Mouse (Mus musculus) lung, postnatal 0 days (tissue): ENCODE measurements at regions not wholly inside any gene's neighbourhood (a gene's known extent, or its start where the extent isn't known, plus 50 kb on each side); places are given as distances from the start of the nearest gene placed in this dataset.

Experiments used
- ATAC-seq: fragments of 200-750 bp; cut with Nextera tagmentation; 2 replicates; pipeline ENCODE4 v1.8.0; 2017; ENCODE audit warnings: moderate library complexity
- DNase-seq: peaks from one replicate; pipeline ENCODE4 v3.0.0-alpha.2; 2016; ENCODE audit warnings: low spot score
- H3K27ac ChIP-seq: fragments of 300-500 bp; sonication (generic); 2 replicates; pipeline ENCODE4 v1.5.1; 2014; ENCODE audit warnings: antibody characterized with exemption, mild to moderate bottlenecking, low read length, mixed read lengths
- H3K27me3 ChIP-seq: fragments of 300-500 bp; sonication (generic); replicated peaks from 2 replicates; pipeline ENCODE4 v1.6.1; 2014; ENCODE audit warnings: low read length, mixed read lengths; ENCODE audit not compliant: insufficient read depth
- H3K36me3 ChIP-seq: fragments of 300-500 bp; sonication (generic); 2 replicates; pipeline ENCODE4 v1.6.1; 2014; ENCODE audit warnings: low read length, mixed read lengths; ENCODE audit not compliant: insufficient read depth
- H3K4me1 ChIP-seq: fragments of 300-500 bp; sonication (generic); 2 replicates; pipeline ENCODE4 v1.6.1; 2014; ENCODE audit warnings: antibody characterized with exemption, low read depth, low read length, mixed read lengths; ENCODE audit not compliant: insufficient read depth
- H3K4me2 ChIP-seq: fragments of 300-500 bp; sonication (generic); replicated peaks from 2 replicates; pipeline ENCODE4 v1.6.1; 2014; ENCODE audit warnings: low read depth, mild to moderate bottlenecking, low read length, moderate library complexity, mixed read lengths
- H3K4me3 ChIP-seq: fragments of 300-500 bp; sonication (generic); 2 replicates; pipeline ENCODE4 v1.5.1; 2014; ENCODE audit warnings: low read depth, low read length
- H3K9ac ChIP-seq: fragments of 300-500 bp; sonication (generic); replicated peaks from 2 replicates; pipeline ENCODE4 v1.6.1; 2014; ENCODE audit warnings: low read depth, mild to moderate bottlenecking
- H3K9me3 ChIP-seq: fragments of 300-500 bp; sonication (generic); 2 replicates; pipeline ENCODE4 v1.6.1; 2016; ENCODE audit warnings: low read length, mixed read lengths
- CTCF ChIP-seq: IDR thresholded peaks from 2 replicates; pipeline ENCODE4 v1.5.1; 2016; ENCODE audit warnings: antibody characterized with exemption, mild to moderate bottlenecking
- EP300 ChIP-seq: IDR thresholded peaks from 2 replicates; pipeline ENCODE4 v1.6.1; 2016; ENCODE audit warnings: antibody characterized with exemption, mild to moderate bottlenecking, control low read depth
- WGBS: fragments of 180-500 bp; shearing (Covaris S2); extraction: QIAGEN DNeasy Blood & Tissue Kit; methylation state at CpG from one replicate; pipeline ENCODE4 v1.1.7; 2014; 5-methylcytosine and 5-hydroxymethylcytosine counted together

DNA sequence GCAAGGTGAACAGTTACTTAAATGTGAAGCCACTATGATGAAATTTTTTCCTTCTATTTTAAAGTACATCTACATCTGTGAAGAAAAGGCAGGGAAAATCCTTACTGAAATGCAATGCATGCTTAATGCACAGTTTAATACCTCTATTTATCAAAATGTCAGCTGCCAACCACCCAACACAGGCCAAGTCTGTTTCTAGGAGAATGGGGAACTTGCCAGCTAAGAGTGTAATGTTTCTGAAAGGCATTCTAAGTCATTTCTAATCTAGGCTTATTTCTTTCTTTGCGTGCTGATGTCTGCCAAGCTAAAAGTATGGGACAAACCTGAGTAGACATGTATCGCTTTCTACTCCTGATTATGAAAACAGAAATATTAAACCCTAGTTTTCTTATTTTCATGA is 322.8 kb downstream of the Cdh11 start:
- H3K9ac ChIP-seq: no peak overlapping the region
- WGBS: 86% methylated on average over 2 of the region's 2 CpGs
- no peak for DNase-seq
- H3K4me3 ChIP-seq: no peak overlapping the region
- no peak overlapping the region for H3K4me2 ChIP-seq
- H3K27ac ChIP-seq: no peak overlapping the region
- no peak for TF ChIP-seq CTCF
- TF ChIP-seq EP300: no peak
- H3K36me3 ChIP-seq: no peaks in the 10 kb centered on the region
- no peaks in the 10 kb centered on the region for H3K27me3 ChIP-seq
- no peak for ATAC-seq
- no peaks in the 10 kb centered on the region for H3K9me3 ChIP-seq
- no peaks in the 10 kb centered on the region for H3K4me1 ChIP-seq

DNA sequence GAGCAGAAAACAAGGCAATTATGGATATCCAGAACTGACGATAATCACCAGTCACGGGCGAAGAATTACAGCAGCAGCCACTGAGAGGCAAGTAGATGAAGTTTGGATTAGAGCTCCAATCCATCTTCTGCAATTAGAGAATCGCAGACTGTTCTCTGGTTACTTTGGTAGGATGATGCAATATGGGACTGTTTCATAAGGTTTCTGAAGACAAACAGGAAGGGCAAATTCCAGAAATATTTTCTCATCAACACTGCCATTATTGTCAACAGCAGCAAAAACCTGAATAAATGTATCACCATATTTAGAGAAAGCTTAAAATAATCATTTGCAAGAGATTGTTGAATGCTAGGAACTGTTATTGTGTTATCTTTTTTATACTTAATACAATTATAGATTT is 342.4 kb downstream of the Cdh11 start:
- Histone ChIP-seq H3K27me3 (no peaks in the 10 kb centered on the region), H3K36me3 (no peaks in the 10 kb centered on the region), H3K4me3 (no peak overlapping the region), H3K27ac (no peak overlapping the region), H3K9me3 (no peaks in the 10 kb centered on the region), H3K4me2 (no peak overlapping the region), H3K9ac (no peak overlapping the region), H3K4me1 (no peaks in the 10 kb centered on the region)
- ATAC-seq (no peak), DNase-seq (peak; percentile 14)
- 74% methylated on average over 4 of the region's 4 CpGs for WGBS
- TF ChIP-seq EP300 (no peak), CTCF (no peak)

DNA sequence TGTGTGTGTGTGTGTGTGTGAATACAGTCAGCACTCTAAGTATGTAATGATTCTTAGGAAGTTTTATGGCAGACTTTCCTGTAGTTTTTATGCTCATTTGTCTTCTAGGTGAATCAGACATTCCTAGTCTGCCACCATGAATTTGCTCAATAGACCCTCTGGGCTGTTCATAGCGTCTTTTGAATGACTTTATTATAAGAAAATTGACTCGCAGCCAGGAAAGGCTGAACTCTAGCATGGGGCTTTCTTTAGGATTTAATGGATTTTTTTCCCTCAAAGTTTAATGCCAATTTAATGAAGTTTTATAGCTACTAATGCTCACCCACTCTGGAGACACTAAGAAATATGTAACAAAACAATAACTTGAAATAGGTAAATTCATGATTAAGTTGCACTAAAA is 363.6 kb downstream of the Cdh11 start:
- ATAC-seq (no peak), DNase-seq (no peak)
- Histone ChIP-seq H3K9ac (no peak overlapping the region), H3K27ac (no peak overlapping the region), H3K4me3 (no peak overlapping the region), H3K27me3 (no peaks in the 10 kb centered on the region), H3K36me3 (no peaks in the 10 kb centered on the region), H3K4me1 (no peaks in the 10 kb centered on the region), H3K4me2 (no peak overlapping the region), H3K9me3 (no peaks in the 10 kb centered on the region)
- TF ChIP-seq CTCF (no peak), EP300 (no peak)
- WGBS: 60% methylated on average over 2 of the region's 2 CpGs

DNA sequence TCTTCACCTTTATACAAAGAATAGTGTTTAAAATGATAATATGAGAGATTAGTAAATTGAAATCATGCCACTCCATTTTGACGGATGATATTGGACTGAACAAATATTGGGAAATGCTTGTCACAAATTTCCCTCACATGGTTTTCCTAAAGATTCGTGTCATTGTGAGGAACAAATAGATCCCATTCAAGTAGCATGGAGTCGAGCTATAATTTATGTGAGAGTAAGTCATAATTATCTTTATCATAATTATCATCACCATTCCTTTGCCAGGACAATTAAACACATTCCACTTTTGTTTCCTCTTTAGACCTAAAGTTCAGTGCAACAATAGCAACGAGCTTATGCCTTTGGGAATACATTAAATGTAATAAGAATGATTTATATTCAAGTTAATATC is 370.5 kb downstream of the Cdh11 start:
- Histone ChIP-seq H3K4me2 (no peak overlapping the region), H3K4me3 (no peak overlapping the region), H3K4me1 (no peaks in the 10 kb centered on the region), H3K27me3 (no peaks in the 10 kb centered on the region), H3K27ac (no peak overlapping the region), H3K9ac (no peak overlapping the region), H3K9me3 (no peaks in the 10 kb centered on the region), H3K36me3 (no peaks in the 10 kb centered on the region)
- WGBS: 50% methylated on average over 4 of the region's 4 CpGs
- TF ChIP-seq CTCF (no peak), EP300 (no peak)
- ATAC-seq: no peak
- DNase-seq: no peak

DNA sequence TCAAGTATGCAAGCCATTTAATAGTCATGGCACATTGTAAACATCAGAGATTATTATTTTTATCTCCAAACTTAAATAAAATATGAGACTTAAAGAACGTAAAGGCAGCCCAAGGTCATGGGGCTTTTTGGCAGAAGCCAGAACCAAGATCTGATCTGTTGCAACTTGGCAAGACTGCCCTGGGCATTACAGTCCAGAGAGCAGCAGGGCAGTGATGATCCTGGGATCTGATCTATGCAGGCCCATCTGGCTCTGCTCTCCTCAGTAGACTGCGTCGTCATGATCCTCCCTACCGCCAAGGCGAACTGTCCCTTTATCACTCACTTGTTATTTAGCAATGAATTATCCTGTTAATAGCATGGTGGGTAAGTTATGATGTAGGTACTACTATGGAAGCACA is 372.0 kb downstream of the Cdh11 start:
- Histone ChIP-seq H3K4me3 (no peak overlapping the region), H3K9ac (no peak overlapping the region), H3K4me2 (no peak overlapping the region), H3K36me3 (no peaks in the 10 kb centered on the region), H3K27ac (no peak overlapping the region), H3K4me1 (no peaks in the 10 kb centered on the region), H3K27me3 (no peaks in the 10 kb centered on the region), H3K9me3 (no peaks in the 10 kb centered on the region)
- ATAC-seq (no peak), DNase-seq (no peak)
- 74% methylated on average over 5 of the region's 5 CpGs for WGBS
- TF ChIP-seq CTCF (no peak), EP300 (no peak)

DNA sequence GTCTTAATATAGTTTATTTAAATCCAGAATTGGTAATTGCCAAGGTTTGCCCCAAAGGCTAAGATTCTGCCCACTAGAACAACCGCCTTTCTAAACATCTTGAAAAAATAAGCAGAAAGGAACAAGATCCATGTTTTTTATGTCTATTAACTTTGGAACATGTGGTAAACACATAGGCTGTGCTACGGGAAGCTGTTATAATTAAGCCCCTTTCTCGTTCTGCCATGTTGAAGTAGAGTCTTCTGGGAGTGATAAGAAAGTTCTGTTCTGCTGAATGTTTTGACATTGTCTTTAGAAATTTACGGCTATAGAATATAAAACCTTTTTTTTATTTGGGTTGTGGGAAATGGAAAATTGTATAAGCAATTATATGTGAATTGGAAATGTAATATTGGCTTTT is 397.9 kb downstream of the Cdh11 start:
- Histone ChIP-seq H3K4me1 (no peaks in the 10 kb centered on the region), H3K4me3 (no peak overlapping the region), H3K27me3 (no peaks in the 10 kb centered on the region), H3K9me3 (no peaks in the 10 kb centered on the region), H3K9ac (no peak overlapping the region), H3K4me2 (no peak overlapping the region), H3K36me3 (no peaks in the 10 kb centered on the region), H3K27ac (no peak overlapping the region)
- ATAC-seq: no peak
- no peak for DNase-seq
- WGBS: 75% methylated on average over 4 of the region's 4 CpGs
- TF ChIP-seq CTCF (no peak), EP300 (no peak)

DNA sequence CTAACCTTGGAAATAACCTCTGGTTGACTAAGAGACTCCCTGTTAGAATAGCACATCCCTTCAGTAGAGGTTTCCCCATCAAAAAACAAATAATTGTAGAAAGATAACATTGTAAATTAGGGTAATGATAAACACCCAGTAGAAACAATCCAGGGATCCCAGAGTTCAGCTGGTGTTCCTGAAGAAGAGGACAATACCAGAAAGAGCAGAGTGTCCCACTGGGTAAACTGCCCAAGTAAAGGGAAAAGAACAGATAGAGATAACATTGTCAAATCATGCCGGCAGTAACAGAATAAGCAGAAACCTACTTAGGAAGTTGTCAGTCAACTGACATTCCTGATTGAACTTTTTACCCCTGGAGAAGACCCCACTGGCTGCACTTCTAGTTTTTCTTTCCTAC is 440.1 kb downstream of the Cdh11 start:
- Histone ChIP-seq H3K36me3 (no peaks in the 10 kb centered on the region), H3K4me2 (no peak overlapping the region), H3K9ac (no peak overlapping the region), H3K27me3 (no peaks in the 10 kb centered on the region), H3K27ac (no peak overlapping the region), H3K4me3 (no peak overlapping the region), H3K9me3 (no peaks in the 10 kb centered on the region), H3K4me1 (no peaks in the 10 kb centered on the region)
- ATAC-seq (no peak), DNase-seq (no peak)
- no peak for TF ChIP-seq CTCF
- TF ChIP-seq EP300: no peak
- WGBS: 23% methylated on average over 1 of the region's 1 CpGs
